Mouse (Mus musculus): Measurements from ENCODE around the gene Fam187a. TPM values are rescaled to one million over a fixed set of nuclear protein-coding genes. Genes with fewer than 3 reads are reported as not detected.

Gene Fam187a
- not detected for polyA plus RNA-seq (2017; shearing (Covaris generic))

DNA sequence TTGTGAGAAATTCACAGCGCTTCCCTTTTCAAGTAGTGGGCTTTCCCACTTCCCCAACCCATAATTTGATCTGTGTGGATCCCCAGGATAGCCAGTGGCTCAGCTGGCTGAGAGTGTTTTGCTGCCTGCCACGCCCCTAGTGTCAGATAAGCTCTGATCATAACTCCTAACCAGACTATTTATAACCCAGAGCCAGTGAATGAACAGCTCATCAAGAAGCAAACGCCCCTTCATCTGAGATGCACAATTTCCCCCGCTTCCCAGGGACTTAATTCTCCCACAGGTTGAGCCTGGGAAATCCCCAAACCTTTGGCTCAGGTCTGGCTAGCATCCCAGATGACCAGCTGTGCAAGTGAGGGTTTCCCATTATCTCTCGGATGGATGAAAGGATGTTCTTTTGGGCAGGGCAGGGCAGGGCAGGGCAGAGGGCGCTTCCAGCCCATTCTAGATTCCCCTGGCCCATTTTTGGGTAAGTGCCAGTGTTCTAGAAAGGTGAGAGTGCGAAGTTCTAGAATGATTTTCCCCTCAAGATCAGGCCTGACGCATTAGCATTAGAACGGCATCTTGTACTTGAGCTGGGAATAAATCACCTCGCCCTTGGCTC, at the start of gene Fam187a:
Gene Fam187a (plus strand): TSS at position 554 of the 604 bp plus-strand sequence.
- no peak for ATAC-seq

DNA sequence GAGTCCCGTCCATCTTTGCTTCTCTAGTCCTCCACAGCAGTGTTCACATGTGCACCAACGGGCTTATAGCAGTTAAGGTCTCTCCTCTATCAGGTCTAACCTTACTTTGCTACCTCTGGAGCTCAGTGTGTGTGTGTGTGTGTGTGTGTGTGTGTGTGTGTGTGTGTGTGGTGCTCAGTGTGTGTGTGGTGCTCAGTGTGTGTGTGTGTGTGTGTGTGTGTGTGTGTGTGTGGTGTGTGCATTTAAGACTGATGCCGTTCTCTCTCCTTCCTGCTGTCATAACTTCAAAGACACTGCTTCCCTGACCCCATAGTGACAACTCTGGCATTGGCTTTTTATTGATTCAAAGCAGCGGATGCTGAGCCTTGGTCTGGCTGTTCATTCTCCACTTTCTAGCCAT, 49.4 kb upstream of the Fam187a start, which contains the start of gene Higd1b:
Gene Higd1b (plus strand): TSS at position 301 of the 400 bp plus-strand sequence.
- no peak for ATAC-seq

- ATAC-seq, result no peak
Measured at GRCm38 (mm10) chr11:102836146-102836545, 48.8 kb upstream of the Fam187a start.

DNA sequence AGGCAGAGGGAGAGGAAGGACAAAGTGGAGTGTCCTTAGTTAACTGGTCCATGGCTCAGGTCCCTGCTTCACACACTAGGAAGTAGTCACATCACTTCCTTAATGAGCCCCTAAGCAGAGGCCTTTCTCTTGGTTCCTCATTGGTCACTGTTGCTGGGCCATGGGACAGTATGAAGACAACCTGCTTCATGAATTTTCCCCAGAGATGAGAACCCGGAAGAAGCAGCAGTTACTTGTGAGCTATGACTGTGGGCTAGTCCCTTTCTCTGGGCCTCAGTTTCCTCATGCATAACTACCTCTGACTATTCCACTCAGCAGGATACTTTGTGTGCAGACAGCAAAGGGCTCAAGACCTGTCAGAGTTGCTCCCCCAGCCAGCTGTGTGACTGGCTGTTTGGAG, 47.6 kb upstream of the Fam187a start:
- ATAC-seq, result no peak

GRCm38 (mm10) chr11:102838126-102838525, 46.8 kb upstream of the Fam187a start:
- no peak for ATAC-seq

DNA sequence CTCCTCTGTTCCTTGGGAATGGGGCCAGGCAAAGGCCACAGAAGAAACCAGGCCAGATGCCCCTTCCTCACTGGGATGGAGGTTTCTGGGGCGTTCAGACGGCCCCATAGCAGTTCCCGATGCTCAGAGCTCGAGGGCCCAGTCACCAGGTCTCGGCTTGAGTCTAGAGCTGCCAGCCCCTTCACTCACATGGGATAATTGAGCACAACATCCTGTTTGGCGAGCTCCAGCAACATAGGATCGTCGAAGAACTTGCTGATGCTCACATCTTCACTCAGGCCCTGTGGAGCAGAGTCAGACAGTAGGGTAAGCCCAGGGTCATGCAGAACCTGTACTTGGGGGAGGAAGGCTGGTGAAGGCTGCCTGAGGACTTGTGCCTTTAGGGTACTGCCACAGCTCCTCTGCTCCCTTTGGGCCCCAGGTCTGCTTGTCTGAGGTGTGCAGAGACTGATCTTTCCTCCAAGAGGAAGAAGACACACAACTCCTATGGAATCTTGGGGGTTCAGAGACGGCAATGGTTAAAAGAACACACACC, 46.3 kb upstream of the Fam187a start:
- ATAC-seq, result no peak

DNA sequence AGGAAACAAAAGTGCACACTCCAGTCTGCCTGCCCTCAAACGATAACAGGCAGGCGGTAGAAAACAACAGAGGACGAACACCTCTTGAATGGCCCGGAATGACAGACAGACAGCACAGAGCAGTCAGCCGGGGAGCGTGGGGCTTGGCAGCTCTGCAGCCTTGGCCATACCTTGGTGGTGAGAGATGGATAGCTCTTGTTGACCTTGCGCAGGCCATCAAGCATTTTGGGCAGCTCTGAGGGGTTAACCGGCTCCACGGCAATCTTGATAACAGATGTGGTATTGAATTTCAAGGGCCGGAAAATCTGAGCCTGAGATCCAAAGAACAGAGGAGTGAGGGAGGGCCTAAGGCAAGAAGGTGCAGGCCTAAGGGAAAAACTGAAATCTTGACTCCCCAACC, 39.0 kb upstream of the Fam187a start:
- no peak for ATAC-seq

- ATAC-seq, result no peak
Measured at GRCm38 (mm10) chr11:102851883-102852282, 33.1 kb upstream of the Fam187a start.

DNA sequence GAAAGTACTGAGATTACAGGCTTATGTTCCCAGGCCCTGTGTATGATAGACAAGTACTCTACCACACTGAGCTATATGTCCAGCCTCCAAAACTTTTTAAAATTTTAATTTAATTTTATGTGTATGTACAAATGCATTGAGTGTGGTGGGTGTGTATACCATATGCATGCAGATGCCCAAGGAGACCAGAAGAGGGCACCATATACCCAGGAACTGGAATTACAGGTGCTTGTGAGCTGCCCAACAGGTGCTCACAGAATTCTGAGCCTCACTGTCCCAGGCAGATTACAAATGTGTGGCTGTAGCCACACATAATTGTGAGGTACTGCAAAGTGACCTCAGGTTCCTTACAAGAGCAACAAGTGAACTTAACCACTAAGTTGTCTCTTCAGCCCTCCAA, 31.2 kb upstream of the Fam187a start:
- ATAC-seq, result no peak

- no peak for ATAC-seq
Measured at GRCm38 (mm10) chr11:102855941-102856340, 29.0 kb upstream of the Fam187a start.

GRCm38 (mm10) chr11:102858951-102859350, 26.0 kb upstream of the Fam187a start:
- no peak for ATAC-seq

DNA sequence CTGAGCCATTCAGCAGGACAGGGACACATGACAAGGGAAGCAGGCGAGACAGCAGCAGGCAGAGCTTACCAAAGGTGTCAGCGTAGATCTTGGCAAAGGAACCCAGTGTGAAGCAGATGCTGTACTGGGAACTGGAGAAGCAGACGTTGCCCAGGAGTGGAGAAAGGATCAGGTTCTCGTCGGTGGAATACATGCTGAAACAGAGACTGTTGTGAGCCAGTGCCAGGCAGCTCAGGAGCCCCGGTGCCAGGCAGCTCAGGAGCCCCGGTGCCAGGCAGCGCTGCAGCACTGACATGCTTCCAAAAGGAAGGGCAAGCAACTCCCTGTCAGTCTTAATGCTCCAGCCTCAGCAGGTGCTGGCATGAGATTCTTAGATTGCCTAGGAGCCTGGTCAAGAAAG, 25.0 kb upstream of the Fam187a start:
- no peak for ATAC-seq

- ATAC-seq, result no peak
Measured at GRCm38 (mm10) chr11:102864272-102864671, 20.7 kb upstream of the Fam187a start.

DNA sequence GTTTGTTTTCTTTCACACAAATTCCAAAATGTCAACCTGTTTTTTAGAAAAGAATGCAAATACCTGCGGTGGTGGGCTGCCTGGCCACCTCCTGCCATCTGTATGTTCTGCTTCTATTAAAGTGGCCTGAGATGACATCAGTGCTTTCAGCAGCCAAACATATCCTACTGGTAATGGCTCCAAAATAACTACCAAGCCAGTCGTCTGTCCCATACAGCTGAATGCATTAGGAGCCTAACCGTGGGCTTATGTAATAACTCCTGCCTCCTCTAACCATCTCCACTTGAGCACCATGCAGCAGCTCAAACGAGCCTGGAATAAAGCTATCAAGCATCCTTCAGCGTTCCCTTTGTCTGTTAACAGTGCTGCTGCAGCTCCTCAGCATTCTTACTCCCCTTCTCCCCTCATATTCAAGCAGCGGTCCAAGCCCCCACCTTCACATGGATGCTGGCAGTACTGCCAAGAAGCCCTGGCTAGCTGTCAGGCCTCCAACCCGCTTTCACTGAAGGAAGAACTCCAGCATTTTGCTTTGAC, 10.1 kb upstream of the Fam187a start:
- ATAC-seq, result no peak

GRCm38 (mm10) chr11:102879558-102879957, 5.4 kb upstream of the Fam187a start:
- ATAC-seq, result no peak

- ATAC-seq, result peak; percentile 84
Measured at GRCm38 (mm10) chr11:102880585-102881313, 4.2 kb upstream of the Fam187a start, which contains the start of the genes Eftud2 and Ccdc103. Gene Eftud2, minus strand, starts transcription at chr11:102880985. Gene Ccdc103, plus strand, starts transcription at chr11:102881204.

DNA sequence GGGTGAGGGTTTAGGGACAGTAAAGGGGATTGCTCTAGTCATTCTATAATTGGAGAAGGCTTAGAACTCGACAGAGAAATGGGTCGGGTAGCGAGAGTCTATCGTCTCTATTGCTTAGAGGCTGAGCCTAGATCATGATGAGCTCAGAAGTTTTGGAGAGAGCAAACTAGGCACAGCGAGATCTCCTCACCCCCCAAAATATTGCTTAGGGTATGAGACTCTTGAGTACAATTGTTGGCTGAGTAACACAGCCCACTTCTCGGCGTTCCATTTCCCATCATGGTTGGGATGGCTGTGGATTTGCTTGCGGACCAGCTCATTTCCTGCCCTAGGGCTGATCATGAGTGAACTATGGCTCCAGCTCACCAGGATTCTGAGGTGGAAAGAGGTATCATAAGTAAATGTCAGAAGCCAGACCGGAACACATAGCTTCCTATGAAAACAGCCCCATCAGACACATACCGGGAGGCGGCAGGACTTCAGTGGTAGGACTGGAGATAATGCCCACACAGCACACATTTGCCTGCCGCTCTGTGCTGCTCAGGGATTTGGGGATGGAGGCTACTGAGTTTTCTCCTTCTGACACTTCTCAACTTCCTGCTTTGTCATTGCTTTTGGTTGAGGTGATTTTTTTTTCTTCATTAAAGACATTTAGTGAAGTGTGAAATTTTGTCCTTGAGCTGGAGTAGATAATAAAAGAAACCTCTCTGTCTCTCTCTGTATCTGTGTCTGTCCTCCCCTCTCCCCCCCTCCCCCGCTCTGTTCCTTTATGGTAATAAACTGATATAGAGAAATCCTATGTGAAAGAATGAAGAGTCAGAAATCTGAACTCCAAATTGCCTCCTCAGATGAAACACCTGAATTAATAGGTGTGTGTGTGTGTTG, 3.4 kb upstream of the Fam187a start:
- ATAC-seq, result peak; percentile 11

GRCm38 (mm10) chr11:102887433-102887832, 2.5 kb downstream of the Fam187a start:
- ATAC-seq, result no peak

DNA sequence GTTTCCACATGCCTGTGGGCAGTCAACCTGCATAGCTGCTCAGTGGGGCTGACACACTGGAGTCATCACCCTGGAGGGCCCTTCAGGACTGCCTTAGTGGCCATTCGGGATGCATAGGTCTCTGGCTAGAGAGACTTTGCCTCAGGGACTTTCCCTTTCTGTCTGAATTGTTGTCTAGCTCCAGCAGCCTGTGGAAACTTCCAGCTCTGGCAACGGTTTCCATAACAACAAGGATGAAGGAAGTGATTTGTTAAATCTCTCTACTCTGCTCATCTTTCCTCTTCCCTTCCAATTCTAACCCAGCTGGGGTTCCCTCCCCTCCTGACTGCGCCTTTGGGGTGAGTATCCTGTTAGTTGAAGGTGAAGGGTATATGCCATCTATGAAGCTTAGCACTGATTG, 3.2 kb downstream of the Fam187a start:
- ATAC-seq, result no peak

- no peak for ATAC-seq
Measured at GRCm38 (mm10) chr11:102890096-102890495, 5.1 kb downstream of the Fam187a start.

DNA sequence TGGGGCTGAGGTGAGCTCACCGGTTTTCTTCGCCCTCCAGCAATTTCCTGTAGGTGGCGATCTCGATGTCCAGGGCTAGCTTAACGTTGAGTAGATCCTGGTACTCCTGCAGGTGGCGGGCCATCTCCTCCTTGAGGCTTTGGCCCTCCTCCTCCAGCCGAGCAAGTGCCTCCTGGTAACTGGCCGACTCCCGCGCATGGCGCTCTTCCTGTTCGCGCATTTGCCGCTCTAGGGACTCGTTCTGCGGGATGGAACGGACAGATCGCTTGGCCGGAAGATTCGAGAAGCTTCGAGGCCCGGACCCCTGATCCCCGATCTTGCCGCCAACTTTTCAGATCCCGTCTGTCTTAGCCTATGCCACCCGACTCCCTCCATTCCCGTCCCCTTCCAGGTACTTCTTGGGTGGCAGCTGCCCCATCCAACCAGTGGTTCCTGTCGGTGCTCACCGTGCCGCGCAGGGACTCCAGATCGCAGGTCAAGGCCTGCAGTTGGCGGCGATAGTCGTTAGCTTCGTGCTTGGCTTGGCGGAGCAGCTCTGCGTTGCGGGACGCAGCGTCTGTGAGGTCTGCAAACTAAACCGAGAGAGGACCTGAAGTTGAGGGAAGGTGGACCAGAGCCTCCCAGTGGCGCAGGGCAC, 8.2 kb downstream of the Fam187a start:
- ATAC-seq, result peak; percentile 66

DNA sequence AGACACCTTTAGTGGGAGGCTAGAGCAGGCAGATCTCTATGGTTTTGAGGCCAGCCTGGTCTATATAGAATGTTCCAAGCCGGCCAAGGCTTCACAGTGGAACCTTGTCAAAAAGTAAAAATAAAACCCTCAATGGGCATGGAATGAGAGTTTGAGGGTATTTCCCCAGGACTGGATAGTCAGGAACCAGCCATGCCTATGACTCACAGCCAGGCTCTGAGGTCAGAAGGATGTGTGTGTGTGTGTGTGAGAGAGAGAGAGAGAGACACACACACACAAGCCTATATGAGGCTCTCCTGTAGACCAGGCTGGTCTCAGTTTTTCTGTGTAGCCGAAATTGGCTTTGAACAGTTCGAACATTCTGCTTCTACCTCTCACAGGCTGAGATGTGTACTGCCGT, 9.7 kb downstream of the Fam187a start:
- ATAC-seq, result no peak
